In the genomic region with DNA sequence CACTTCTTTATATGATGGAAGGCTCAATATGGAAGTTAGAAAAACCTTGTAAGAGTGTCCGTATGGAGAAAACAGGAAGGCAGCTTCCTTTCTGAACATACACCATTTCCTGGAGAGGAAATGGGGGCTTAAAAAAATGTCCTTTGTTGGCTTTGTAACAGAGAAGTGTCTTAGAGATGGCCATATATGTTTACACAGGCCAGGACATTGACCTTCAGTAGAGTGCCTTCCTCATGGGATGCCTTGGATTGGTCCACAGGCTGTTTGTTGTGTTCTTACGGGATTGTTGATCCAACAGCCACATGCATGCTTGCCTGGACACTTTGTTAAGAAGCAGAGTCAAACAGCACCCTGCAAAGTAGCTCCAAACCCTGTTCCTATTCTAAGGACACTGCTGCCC, we compare ENCODE assay signal across 14 mouse cellular contexts.
A peak's percentile ranks its signal among the peaks of the same experiment; 100 is the strongest.
DNase-seq lines count a peak whose midpoint lies in the region; ATAC-seq and TF ChIP-seq lines count a peak whose summit lies in the region.
"Had no signal": no experiment of that assay in that cellular context is flagged by ENCODE, and none has a peak within 500 bp of the region (broad histone marks: within the 10 kb centered on the region; RNA-seq: fewer than 3 reads in every experiment).

No protein-coding gene starts in this region.

- DNase-seq in heart, postnatal 0 days (ENCODE audit: low spot score): peak; percentile 15
- no peak for DNase-seq in heart, adult 18-20 months
- DNase-seq in lung, postnatal 0 days (ENCODE audit: low spot score): peak; percentile 59
- DNase-seq in lung, postnatal 14 days: no peak
- DNase-seq in limb, embryonic 10.5 days (ENCODE audit: low spot score): no peak
- DNase-seq: cerebellum, adult 18-20 months; kidney, adult 9 months had no signal

- TF ChIP-seq EP300 in heart, postnatal 0 days (IDR thresholded peaks at IDR 0.05; ENCODE audit: low read depth): 0 out of 2 replicates have a peak, but pooled peaks have one; percentile 31
- TF ChIP-seq EP300 in lung, postnatal 0 days (IDR thresholded peaks at IDR 0.05): peak; percentile 76

- no peak overlapping the region for H3K4me3 ChIP-seq in heart, postnatal 0 days (ENCODE audit: low read depth, low read length)
- H3K4me3 ChIP-seq in lung, postnatal 0 days (ENCODE audit: low read depth, low read length): no peak overlapping the region
- H3K4me3 ChIP-seq in limb, embryonic 10.5 days: no peak overlapping the region
- H3K4me3 ChIP-seq in stomach, embryonic 16.5 days (replicated peaks; ENCODE audit: low read length): no peak overlapping the region
- H3K4me3 ChIP-seq in midbrain, embryonic 16.5 days (ENCODE audit: low read depth, low read length): no peak overlapping the region
- H3K4me3 ChIP-seq: embryonic facial prominence, embryonic 13.5 days; forebrain, embryonic 12.5 days; limb, embryonic 13.5 days had no signal

- H3K36me3 ChIP-seq in heart, postnatal 0 days (replicated peaks; ENCODE audit: control insufficient read depth, insufficient read depth, low read length): no peaks in the 10 kb centered on the region
- no peaks in the 10 kb centered on the region for H3K36me3 ChIP-seq in lung, postnatal 0 days (ENCODE audit: insufficient read depth, low read length)
- no peaks in the 10 kb centered on the region for H3K36me3 ChIP-seq in limb, embryonic 10.5 days
- no peaks in the 10 kb centered on the region for H3K36me3 ChIP-seq in stomach, embryonic 16.5 days (ENCODE audit: control insufficient read depth, insufficient read depth, low read length)
- H3K36me3 ChIP-seq in midbrain, embryonic 16.5 days (ENCODE audit: control insufficient read depth, insufficient read depth, low read length): no peaks in the 10 kb centered on the region
- H3K36me3 ChIP-seq: embryonic facial prominence, embryonic 13.5 days; forebrain, embryonic 12.5 days; limb, embryonic 13.5 days had no signal

- WGBS in heart, postnatal 0 days: 58% methylated on average over 2 of the region's 2 CpGs
- WGBS in lung, postnatal 0 days: 46% methylated on average over 2 of the region's 2 CpGs
- WGBS in limb, embryonic 10.5 days: 71% methylated on average over 2 of the region's 2 CpGs
- WGBS in stomach, embryonic 16.5 days: 60% methylated on average over 2 of the region's 2 CpGs
- 87% methylated on average over 2 of the region's 2 CpGs for WGBS in midbrain, embryonic 16.5 days

- ATAC-seq in heart, postnatal 0 days (ENCODE audit: insufficient read depth, low read depth): peak; percentile 63
- ATAC-seq in lung, postnatal 0 days: peak; percentile 82
- ATAC-seq in stomach, embryonic 16.5 days (ENCODE audit: insufficient read depth, low FRiP score): peak; percentile 53; the same call in 1 of the 2 replicates
- no peak for ATAC-seq in midbrain, embryonic 16.5 days
- no peak for ATAC-seq in inflammation-experienced regulatory T-cells, adult 6 months

- no peak for TF ChIP-seq CTCF in heart, postnatal 0 days (IDR thresholded peaks at IDR 0.05; ENCODE audit: low read depth)
- no peak for TF ChIP-seq CTCF in lung, postnatal 0 days (IDR thresholded peaks at IDR 0.05)

- H3K27ac ChIP-seq in heart, postnatal 0 days (ENCODE audit: low read depth): peak overlapping the region; percentile 46
- H3K27ac ChIP-seq in lung, postnatal 0 days (ENCODE audit: low read length): peak overlapping the region; percentile 58; the same call in 1 of the 2 replicates
- peak overlapping the region; percentile 22 for H3K27ac ChIP-seq in limb, embryonic 10.5 days
- peak overlapping the region; percentile 48 for H3K27ac ChIP-seq in stomach, embryonic 16.5 days (ENCODE audit: low read length)
- no peak overlapping the region for H3K27ac ChIP-seq in midbrain, embryonic 16.5 days (ENCODE audit: low read length)
- H3K27ac ChIP-seq: embryonic facial prominence, embryonic 13.5 days; forebrain, embryonic 12.5 days; limb, embryonic 13.5 days had no signal

- no peaks in the 10 kb centered on the region for H3K27me3 ChIP-seq in heart, postnatal 0 days (ENCODE audit: control insufficient read depth, insufficient read depth, low read length)
- H3K27me3 ChIP-seq in lung, postnatal 0 days (replicated peaks; ENCODE audit: insufficient read depth, low read length): no peaks in the 10 kb centered on the region
- H3K27me3 ChIP-seq in limb, embryonic 10.5 days (ENCODE audit: low read depth, poor library complexity, severe bottlenecking): no peaks in the 10 kb centered on the region
- H3K27me3 ChIP-seq in stomach, embryonic 16.5 days (ENCODE audit: control insufficient read depth, insufficient read depth, low read length): no peaks in the 10 kb centered on the region
- H3K27me3 ChIP-seq in midbrain, embryonic 16.5 days (ENCODE audit: control insufficient read depth, insufficient read depth, low read depth, low read length): no peaks in the 10 kb centered on the region
- H3K27me3 ChIP-seq: embryonic facial prominence, embryonic 13.5 days; forebrain, embryonic 12.5 days; limb, embryonic 13.5 days had no signal

- no peak overlapping the region for H3K4me2 ChIP-seq in heart, postnatal 0 days (ENCODE audit: low read depth, low read length)
- no peak overlapping the region for H3K4me2 ChIP-seq in lung, postnatal 0 days (replicated peaks; ENCODE audit: low read depth, low read length)
- H3K4me2 ChIP-seq in stomach, embryonic 16.5 days (ENCODE audit: low read depth, low read length): no peak overlapping the region
- H3K4me2 ChIP-seq in midbrain, embryonic 16.5 days (ENCODE audit: low read length): no peak overlapping the region
- H3K4me2 ChIP-seq: embryonic facial prominence, embryonic 13.5 days; forebrain, embryonic 12.5 days; limb, embryonic 13.5 days; midbrain, embryonic 11.5 days had no signal

- peaks cover 13% of the 10 kb centered on the region; the same call in 1 of the 2 replicates for H3K4me1 ChIP-seq in heart, postnatal 0 days (ENCODE audit: control insufficient read depth, insufficient read depth)
- H3K4me1 ChIP-seq in lung, postnatal 0 days (ENCODE audit: insufficient read depth, low read depth, low read length): no peaks in the 10 kb centered on the region; the same call in 1 of the 2 replicates
- H3K4me1 ChIP-seq in limb, embryonic 10.5 days: peaks cover 24% of the 10 kb centered on the region
- H3K4me1 ChIP-seq in stomach, embryonic 16.5 days (ENCODE audit: control insufficient read depth, insufficient read depth, low read length): peaks cover 20% of the 10 kb centered on the region
- H3K4me1 ChIP-seq in midbrain, embryonic 16.5 days (ENCODE audit: control insufficient read depth, insufficient read depth, low read length): no peaks in the 10 kb centered on the region

- no peaks in the 10 kb centered on the region for H3K9me3 ChIP-seq in heart, postnatal 0 days (replicated peaks; ENCODE audit: control insufficient read depth, low read length)
- H3K9me3 ChIP-seq in lung, postnatal 0 days (ENCODE audit: low read length): no peaks in the 10 kb centered on the region
- no peaks in the 10 kb centered on the region for H3K9me3 ChIP-seq in limb, embryonic 10.5 days (replicated peaks)
- H3K9me3 ChIP-seq in stomach, embryonic 16.5 days (replicated peaks; ENCODE audit: control insufficient read depth, low read length): no peaks in the 10 kb centered on the region
- H3K9me3 ChIP-seq in midbrain, embryonic 16.5 days (replicated peaks; ENCODE audit: control insufficient read depth, low read length, poor library complexity, severe bottlenecking): no peaks in the 10 kb centered on the region
- H3K9me3 ChIP-seq: embryonic facial prominence, embryonic 13.5 days; forebrain, embryonic 12.5 days; limb, embryonic 13.5 days had no signal

- no peak overlapping the region for H3K9ac ChIP-seq in heart, postnatal 0 days (replicated peaks; ENCODE audit: low read depth, low read length)
- no peak overlapping the region for H3K9ac ChIP-seq in lung, postnatal 0 days (replicated peaks; ENCODE audit: low read depth)
- no peak overlapping the region for H3K9ac ChIP-seq in stomach, embryonic 16.5 days (ENCODE audit: low read length)
- H3K9ac ChIP-seq in midbrain, embryonic 16.5 days (ENCODE audit: low read depth, low read length): no peak overlapping the region
- H3K9ac ChIP-seq: embryonic facial prominence, embryonic 13.5 days; forebrain, embryonic 12.5 days; limb, embryonic 13.5 days had no signal

Comparison
In these comparisons a context has a peak if more than half of its experiments do, and no peak if none do; other contexts are left out.
1. DNase-seq: peak in heart, postnatal 0 days (single experiment) and lung, postnatal 0 days (single experiment); none in heart, adult 18-20 months (0 of 2), lung, postnatal 14 days (single experiment) and limb, embryonic 10.5 days (single experiment).
2. ATAC-seq: peak in heart, postnatal 0 days (single experiment), lung, postnatal 0 days (single experiment) and stomach, embryonic 16.5 days (single experiment); none in midbrain, embryonic 16.5 days (single experiment) and inflammation-experienced regulatory T-cells, adult 6 months (single experiment).